Mouse (Mus musculus) ES-E14 (cell line): ENCODE data around the gene Rtp3. TPM values are rescaled to one million over a fixed set of nuclear protein-coding genes. Genes with fewer than 3 reads are reported as not detected.

Experiments used
- DNase-seq: peaks from one replicate; pipeline ENCODE4 v3.0.0-alpha.2; 2013; ENCODE audit warnings: low read depth, low spot score
- H3K27ac ChIP-seq: 2 replicates; pipeline ENCODE4 v1.5.1; 2012; ENCODE audit warnings: low read depth, mild to moderate bottlenecking, low read length, moderate library complexity, mixed read lengths; ENCODE audit not compliant: poor library complexity, insufficient read depth, severe bottlenecking
- H3K36me3 ChIP-seq: 2 replicates; pipeline ENCODE4 v1.6.1; 2012; ENCODE audit warnings: mild to moderate bottlenecking, low read length, moderate library complexity, mixed read lengths; ENCODE audit not compliant: control insufficient read depth, poor library complexity, insufficient read depth, severe bottlenecking
- H3K4me1 ChIP-seq, 2 experiments: fragments of 150-350 bp in 1 of 2; sonication (generic) in 1 of 2; 2 replicates each; pipeline ENCODE4 v1.6.1; 2012; ENCODE audit warnings: low read length in 2 of 2, mild to moderate bottlenecking in 1 of 2, mixed read lengths in 1 of 2; ENCODE audit not compliant: control insufficient read depth in 2 of 2, insufficient read depth in 2 of 2, poor library complexity in 1 of 2
- H3K4me3 ChIP-seq, 2 experiments: fragments of 150-350 bp in 1 of 2; sonication (generic) in 1 of 2; 2 replicates each; pipeline ENCODE4 v1.5.1; 2012; ENCODE audit warnings: low read length in 2 of 2, low read depth in 1 of 2, mild to moderate bottlenecking in 1 of 2, mixed read lengths in 1 of 2; ENCODE audit not compliant: insufficient read depth in 1 of 2, poor library complexity in 1 of 2, severe bottlenecking in 1 of 2
- H3K9ac ChIP-seq: 2 replicates; pipeline ENCODE4 v1.6.1; 2012; ENCODE audit warnings: low read depth, mild to moderate bottlenecking, low read length, mixed read lengths; ENCODE audit not compliant: poor library complexity, insufficient read depth, severe bottlenecking
- H3K9me3 ChIP-seq: fragments of 150-350 bp; sonication (generic); 2 replicates; pipeline ENCODE4 v1.6.1; 2012; ENCODE audit warnings: low read depth, mild to moderate bottlenecking, low read length; ENCODE audit not compliant: control insufficient read depth, insufficient read depth
- CHD2 ChIP-seq: IDR thresholded peaks from 2 replicates; pipeline ENCODE4 v1.6.1; 2014; ENCODE audit warnings: mild to moderate bottlenecking, low read depth, low read length, inconsistent platforms
- HCFC1 ChIP-seq: IDR thresholded peaks from 2 replicates; pipeline ENCODE4 v1.6.1; 2012; ENCODE audit warnings: low read length, inconsistent platforms, borderline replicate concordance; ENCODE audit not compliant: insufficient read depth
- MAFK ChIP-seq: IDR thresholded peaks from 2 replicates; pipeline ENCODE4 v1.6.1; 2014; ENCODE audit warnings: mild to moderate bottlenecking, low read depth, low read length, inconsistent platforms; ENCODE audit not compliant: insufficient read depth
- ZC3H11A ChIP-seq: IDR thresholded peaks from 2 replicates; pipeline ENCODE4 v1.6.1; 2012; ENCODE audit warnings: low read depth, mild to moderate bottlenecking, inconsistent platforms, low read length, borderline replicate concordance
- ZNF384 ChIP-seq: IDR thresholded peaks from 2 replicates; pipeline ENCODE4 v1.6.1; 2012; ENCODE audit warnings: low read depth, low read length, inconsistent platforms
- in situ Hi-C, 2 experiments: fragments of 600-800 bp; cut with MboI; formaldehyde crosslinking; loops; one replicate each; pipeline ENCODE4 v1.15.1; 2025; ENCODE audit warnings: low sequenced_read_pairs in 2 of 2, inconsistent platforms in 1 of 2; ENCODE audit not compliant: unreplicated experiment in 2 of 2
- total RNA-seq: library from RNA; depleted of rRNA; stranded (reverse); fragments of 300-350 nt; gene quantifications from 2 replicates; pipeline ENCODE4 v1.2.3, GENCODE M21; 2012

Gene Rtp3
- total RNA-seq, 1 experiment: 0.62 TPM

GRCm38 (mm10) chr9:110954681-110955445 lies 35.5 kb downstream of the Rtp3 start:
- in situ Hi-C loops: no loop called here
- H3K36me3 ChIP-seq: peaks cover 3% of the 10 kb centered on the region; the same call in 1 of the 2 replicates
- TF ChIP-seq CHD2: no peak
- TF ChIP-seq ZNF384: no peak
- no peak for TF ChIP-seq HCFC1
- no peak for TF ChIP-seq ZC3H11A
- TF ChIP-seq MAFK: no peak
- DNase-seq: no peak
- H3K9ac ChIP-seq: peak overlapping the region; percentile 13; the same call in 1 of the 2 replicates
- H3K9me3 ChIP-seq: no peaks in the 10 kb centered on the region
- H3K4me1 ChIP-seq: peaks cover 21 to 30% of the 10 kb centered on the region in 2 experiments; a peak in 3 of 4 replicates
- peak overlapping the region; percentile 99; the same call in 1 of the 2 replicates for H3K27ac ChIP-seq
- H3K4me3 ChIP-seq: peak overlapping the region; percentile 69 to 78; a peak in 3 of 4 replicates

- no peak for DNase-seq
- Histone ChIP-seq H3K9ac (peak overlapping the region; percentile 79), H3K4me1 (peaks cover 20 to 30% of the 10 kb centered on the region in 2 experiments; a peak in 3 of 4 replicates), H3K36me3 (peaks cover 3% of the 10 kb centered on the region; the same call in 1 of the 2 replicates), H3K4me3 (peak overlapping the region; percentile 69 to 78), H3K27ac (peak overlapping the region; percentile 99), H3K9me3 (no peaks in the 10 kb centered on the region)
- TF ChIP-seq MAFK: no peak
- peak; percentile 14; the same call in 1 of the 2 replicates for TF ChIP-seq HCFC1
- no peak for TF ChIP-seq CHD2
- no peak for TF ChIP-seq ZC3H11A
- TF ChIP-seq ZNF384: peak; percentile 3; the same call in 1 of the 2 replicates
- in situ Hi-C loops: no loop called here
These were observed 36.6 kb downstream of the Rtp3 start for GRCm38 (mm10) chr9:110953550-110954461.

GRCm38 (mm10) chr9:110952931-110953549 lies 37.3 kb downstream of the Rtp3 start:
- peak overlapping the region; percentile 69 to 78 for H3K4me3 ChIP-seq
- H3K27ac ChIP-seq: peak overlapping the region; percentile 99
- no peak for DNase-seq
- TF ChIP-seq HCFC1 (no peak), MAFK (no peak), CHD2 (peak; percentile 1), ZNF384 (peak; percentile 95), ZC3H11A (no peak)
- peak overlapping the region; percentile 79 for H3K9ac ChIP-seq
- no peaks in the 10 kb centered on the region for H3K9me3 ChIP-seq
- in situ Hi-C loops: no loop called here
- peaks cover 20 to 26% of the 10 kb centered on the region in 2 experiments; a peak in 3 of 4 replicates for H3K4me1 ChIP-seq
- no peaks in the 10 kb centered on the region for H3K36me3 ChIP-seq

GRCm38 (mm10) chr9:110952398-110952797 lies 38.0 kb downstream of the Rtp3 start:
- Histone ChIP-seq H3K27ac (peak overlapping the region; percentile 99), H3K9me3 (no peaks in the 10 kb centered on the region), H3K4me1 (peaks cover 20 to 22% of the 10 kb centered on the region in 2 experiments; a peak in 3 of 4 replicates), H3K36me3 (no peaks in the 10 kb centered on the region), H3K9ac (peak overlapping the region; percentile 83; the same call in 1 of the 2 replicates), H3K4me3 (peak overlapping the region in 1 of 2 experiments; percentile 67; a peak in 1 of 4 replicates)
- no peak for DNase-seq
- in situ Hi-C loops: no loop called here
- TF ChIP-seq ZC3H11A (no peak), MAFK (0 out of 2 replicates have a peak, but pooled peaks have one; percentile 33)
